Mouse (Mus musculus) T-helper 17 cell (primary cell): Measurements from ENCODE around the gene Lmo1.
"Not testable (repeated sequence)": the region's sequence is repeated elsewhere in the genome, so short reads cannot be mapped to it uniquely, and the experiment has no call there.

Experiments
- in situ Hi-C, 2 experiments: fragments of 300-600 bp; cut with MboI, MseI; formaldehyde crosslinking; loops; 1 replicate in 1 of 2; 2 replicates in 1 of 2; pipeline ENCODE4 v1.15.1; 2025; ENCODE audit warnings: high pct_unique_total_duplicates in 2 of 2

The Lmo1 gene

GRCm38 (mm10) chr7:109115488-109115887 is 59.5 kb downstream of the Lmo1 start:
- in situ Hi-C loops, result not testable (repeated sequence)

GRCm38 (mm10) chr7:109114950-109115349 is 60.1 kb downstream of the Lmo1 start:
- in situ Hi-C loops, result no loop called here

DNA sequence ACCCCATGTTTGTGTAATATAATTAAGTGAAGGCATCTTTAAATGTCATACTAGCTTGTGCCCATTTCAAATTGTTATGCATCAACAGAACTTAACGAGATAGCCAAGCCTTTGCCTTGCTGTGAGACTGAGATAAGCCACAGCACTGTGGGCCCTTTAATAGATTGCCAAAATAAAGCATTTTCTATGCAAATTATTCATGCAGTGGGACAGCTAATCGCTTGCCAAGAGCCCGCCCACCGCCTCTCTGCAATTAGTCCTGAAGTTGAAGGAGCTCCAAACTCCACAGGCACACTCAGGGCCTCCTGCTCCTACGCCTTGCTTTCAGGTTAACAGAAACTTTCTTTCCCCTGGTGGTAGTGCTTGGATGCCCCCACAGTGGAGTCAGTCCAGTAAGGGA is 64.0 kb downstream of the Lmo1 start:
- in situ Hi-C loops, result no loop called here

DNA sequence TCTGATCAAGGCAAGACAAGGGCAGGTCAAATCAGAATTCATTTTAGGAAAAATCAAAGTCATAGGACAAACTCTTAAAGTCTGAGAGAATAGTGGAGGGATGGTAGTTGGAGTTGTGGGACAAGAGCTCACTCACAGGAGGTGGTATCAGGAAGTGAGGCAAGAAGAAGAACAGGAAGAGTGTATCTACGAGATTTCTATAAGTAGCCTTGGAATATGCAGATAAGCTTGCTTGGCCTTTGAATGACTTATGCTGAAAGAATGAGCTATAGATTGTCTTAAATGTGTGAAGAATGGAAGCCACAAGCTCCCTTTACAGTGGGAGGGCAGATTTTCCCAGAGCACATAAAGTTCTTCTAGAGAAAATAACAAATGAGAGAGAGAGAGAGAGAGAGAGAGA is 70.1 kb downstream of the Lmo1 start:
- in situ Hi-C loops, result no loop called here

DNA sequence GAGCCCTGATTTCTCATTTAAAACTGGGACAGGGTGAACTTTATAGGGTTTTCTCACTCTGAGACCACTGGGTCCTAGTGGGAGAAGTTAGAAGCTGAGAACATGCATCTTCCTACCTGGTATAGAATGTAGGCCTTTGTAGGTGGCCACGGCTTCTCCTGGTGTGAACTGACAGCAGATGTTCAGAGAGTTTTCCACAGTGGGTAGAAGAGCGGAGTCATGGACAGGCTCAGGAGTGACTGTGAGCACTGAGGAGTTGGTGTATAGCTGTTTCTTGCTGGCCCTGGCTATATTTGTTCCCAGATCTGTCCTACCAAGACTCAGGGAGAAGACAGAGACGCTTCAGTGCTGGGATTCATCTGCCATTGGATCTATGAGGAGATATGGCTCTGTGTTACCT is 73.8 kb downstream of the Lmo1 start:
- in situ Hi-C loops, result no loop called here

DNA sequence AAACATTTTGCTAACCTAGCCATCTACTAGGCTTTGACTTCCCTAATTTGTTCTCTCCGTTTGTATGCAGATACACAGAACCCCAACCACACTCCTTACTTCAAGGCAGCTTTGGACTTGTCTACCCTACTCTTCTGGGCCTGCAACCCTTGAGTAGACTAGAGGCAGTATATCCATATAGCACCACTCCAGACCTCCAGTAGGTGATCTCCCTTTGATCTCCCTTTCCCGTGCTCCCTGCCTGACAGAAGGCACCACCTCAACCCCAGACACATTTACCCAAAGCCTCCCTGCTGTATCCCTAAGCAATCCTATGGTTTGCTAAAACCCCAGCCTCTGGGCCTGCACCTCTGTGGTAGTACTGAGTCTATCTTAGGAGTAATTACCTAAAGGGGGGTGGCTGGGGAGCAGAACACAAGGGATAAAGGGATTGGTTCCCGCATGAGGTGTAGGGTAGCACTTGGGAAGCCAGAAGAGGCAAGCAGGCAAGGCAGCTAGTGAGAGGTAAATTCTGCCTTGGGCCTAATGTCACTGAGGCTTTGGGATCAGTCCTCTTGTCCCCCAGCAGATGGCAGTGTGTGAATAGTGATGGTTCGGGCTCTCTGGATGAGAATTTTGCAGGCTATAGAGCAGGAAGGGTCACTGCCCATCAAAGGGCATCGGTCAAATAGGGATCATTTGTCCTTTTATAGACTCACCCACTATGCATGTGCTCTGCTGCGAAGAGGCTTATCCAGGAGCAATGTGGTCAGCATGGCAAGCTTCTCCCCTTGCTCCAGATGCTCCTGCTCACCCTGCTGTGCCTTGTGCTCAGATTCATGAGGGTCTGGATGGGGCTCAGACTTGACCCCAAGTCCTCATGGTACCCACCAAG is 76.6 kb downstream of the Lmo1 start:
- in situ Hi-C loops, result no loop called here

DNA sequence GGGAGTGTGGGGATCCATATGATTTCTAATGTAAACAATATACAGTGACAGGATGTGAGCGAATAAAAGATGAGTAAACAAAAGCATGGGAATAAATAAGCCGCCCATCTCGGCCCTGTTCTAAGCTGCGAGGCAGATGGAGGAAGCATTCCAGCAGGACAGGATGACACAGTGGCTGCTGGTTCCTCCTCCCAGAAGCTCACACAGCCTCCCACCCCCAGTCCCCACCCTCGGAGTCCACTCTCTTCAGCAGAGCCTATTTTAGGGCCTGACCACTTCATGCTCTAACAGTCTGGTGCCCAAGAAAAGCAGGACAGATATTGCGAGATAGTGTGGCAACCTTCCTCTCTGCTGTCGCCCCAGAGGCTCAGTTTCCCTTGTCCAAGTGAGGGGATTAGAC is 77.8 kb downstream of the Lmo1 start:
- in situ Hi-C loops, result no loop called here

DNA sequence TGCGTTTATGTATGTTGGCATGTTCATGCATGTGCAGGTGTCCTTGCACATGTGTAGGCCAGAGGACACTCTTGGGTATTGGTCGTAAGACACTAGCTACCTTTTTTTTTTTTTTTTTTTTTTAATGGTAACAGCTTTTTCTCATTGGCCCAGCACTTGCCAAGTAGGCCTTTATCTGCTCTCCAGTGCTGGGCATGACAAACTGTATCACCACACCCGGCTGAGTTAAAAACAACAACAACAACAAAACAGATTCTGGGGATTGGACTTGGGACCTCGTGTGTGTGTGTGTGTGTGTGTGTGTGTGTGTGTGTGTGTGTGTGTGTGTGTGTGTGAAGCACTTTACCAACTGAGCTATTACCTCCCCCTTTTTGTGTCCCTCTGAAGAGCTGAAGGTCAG is 78.4 kb downstream of the Lmo1 start:
- in situ Hi-C loops, result no loop called here

DNA sequence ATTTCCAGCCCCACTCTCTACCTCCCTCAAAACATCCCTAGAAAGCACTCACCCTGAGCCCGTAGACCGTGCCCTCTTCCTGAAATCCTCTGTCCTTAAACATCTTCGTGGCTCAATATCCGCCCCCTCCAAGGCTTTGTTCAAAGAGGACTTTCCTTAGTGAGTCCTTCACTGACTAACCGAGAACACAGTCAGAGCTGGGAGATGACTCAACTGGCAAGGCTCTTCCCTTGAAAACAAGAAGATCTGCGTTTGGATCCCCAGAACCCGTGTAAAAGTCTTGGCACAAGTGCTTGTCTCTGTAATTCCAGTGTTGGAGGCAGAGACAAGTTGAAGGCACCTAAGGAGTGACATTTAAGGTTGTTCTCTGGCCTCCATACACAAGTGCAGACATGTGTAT is 80.7 kb downstream of the Lmo1 start:
- in situ Hi-C loops, result no loop called here

DNA sequence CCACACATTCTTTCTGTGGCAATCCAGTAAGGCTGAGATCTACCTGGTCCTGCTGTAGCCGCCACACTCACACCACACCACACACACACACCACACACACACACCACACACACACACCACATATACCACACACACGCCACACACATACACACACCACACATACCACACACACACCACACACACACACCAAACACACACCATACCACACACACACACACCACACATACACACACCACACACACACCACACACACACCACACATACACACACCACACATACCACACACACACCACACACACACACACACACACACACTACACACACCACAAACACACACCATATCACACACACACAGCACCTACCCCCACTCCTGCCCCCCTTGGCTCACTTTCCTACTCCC is 83.7 kb downstream of the Lmo1 start:
- in situ Hi-C loops, result not testable (repeated sequence)
